13 mouse cellular contexts compared by ENCODE assay signal in genomic region chr16:74814386-74814785, GRCm38 (mm10).
"Had no signal": no experiment of that assay in that cellular context is flagged by ENCODE, and none has a peak within 500 bp of the region (broad histone marks: within the 10 kb centered on the region; RNA-seq: fewer than 3 reads in every experiment).

No protein-coding gene starts in this region.

- ATAC-seq: intestine, postnatal 0 days had no signal

- H3K4me3 ChIP-seq: liver, embryonic 13.5 days; megakaryocyte, embryonic 14.5 days; midbrain, embryonic 10.5 days; neural tube, embryonic 12.5 days; neural tube, embryonic 15.5 days had no signal

- H3K36me3 ChIP-seq: liver, embryonic 13.5 days; midbrain, embryonic 10.5 days; neural tube, embryonic 12.5 days; neural tube, embryonic 15.5 days had no signal

- H3K9me3 ChIP-seq: liver, embryonic 13.5 days; megakaryocyte, embryonic 14.5 days; midbrain, embryonic 10.5 days; neural tube, embryonic 12.5 days; neural tube, embryonic 15.5 days had no signal

- H3K4me1 ChIP-seq: liver, embryonic 13.5 days; megakaryocyte, embryonic 14.5 days; neural tube, embryonic 12.5 days; neural tube, embryonic 15.5 days had no signal

- H3K4me2 ChIP-seq: liver, embryonic 13.5 days; neural tube, embryonic 12.5 days; neural tube, embryonic 15.5 days had no signal

- H3K9ac ChIP-seq: liver, embryonic 13.5 days; neural tube, embryonic 12.5 days; neural tube, embryonic 15.5 days had no signal

- DNase-seq: kidney, adult 8-10 months; liver, embryonic 13.5 days; lung, adult 2 months; lung, postnatal 10 days; lung, postnatal 36 days; midbrain, embryonic 14.5 days; thymus, adult 18-20 months; thymus, postnatal 36 days had no signal

- H3K27ac ChIP-seq: liver, embryonic 13.5 days; midbrain, embryonic 10.5 days; neural tube, embryonic 12.5 days; neural tube, embryonic 15.5 days had no signal

- H3K27me3 ChIP-seq: liver, embryonic 13.5 days; megakaryocyte, embryonic 14.5 days; neural tube, embryonic 12.5 days; neural tube, embryonic 15.5 days had no signal
